Mouse (Mus musculus) neural tube, embryonic 10.5 days (tissue): ENCODE measurements around the gene Cog1.

Source experiments
- DNase-seq: peaks from one replicate; pipeline ENCODE4 v3.0.0-alpha.2; 2017; ENCODE audit warnings: low spot score; ENCODE audit errors: extremely low spot score

Cog1 gene

GRCm38 (mm10) chr11:113648690-113649352 lies at the start of gene Cog1:
Gene Cog1, plus strand, starts transcription at chr11:113649169.
- DNase-seq, result no peak

GRCm38 (mm10) chr11:113600526-113601245 lies 48.3 kb upstream of the Cog1 start:
- DNase-seq, result no peak

GRCm38 (mm10) chr11:113601616-113602343 lies 47.2 kb upstream of the Cog1 start:
- no peak for DNase-seq

- no peak for DNase-seq
Observed at GRCm38 (mm10) chr11:113607556-113607955, 41.4 kb upstream of the Cog1 start.

GRCm38 (mm10) chr11:113609581-113609980 lies 39.4 kb upstream of the Cog1 start:
- DNase-seq, result no peak

GRCm38 (mm10) chr11:113610266-113610665 lies 38.7 kb upstream of the Cog1 start:
- DNase-seq, result no peak

- no peak for DNase-seq
Observed at GRCm38 (mm10) chr11:113611112-113611646, 37.8 kb upstream of the Cog1 start.

GRCm38 (mm10) chr11:113611664-113612611 lies 37.0 kb upstream of the Cog1 start:
- peak; percentile 80 for DNase-seq

GRCm38 (mm10) chr11:113614476-113614875 lies 34.5 kb upstream of the Cog1 start:
- no peak for DNase-seq

GRCm38 (mm10) chr11:113617132-113617911 lies 31.6 kb upstream of the Cog1 start:
- DNase-seq, result peak; percentile 71

GRCm38 (mm10) chr11:113618303-113618671 lies 30.7 kb upstream of the Cog1 start:
- DNase-seq, result no peak

GRCm38 (mm10) chr11:113618672-113619419 lies 30.1 kb upstream of the Cog1 start, which contains the start of gene Sstr2:
Gene Sstr2, plus strand, starts transcription at chr11:113619342.
- peak; percentile 80 for DNase-seq

- no peak for DNase-seq
Observed at GRCm38 (mm10) chr11:113619420-113620080, 29.4 kb upstream of the Cog1 start.

GRCm38 (mm10) chr11:113621001-113621400 lies 28.0 kb upstream of the Cog1 start:
- no peak for DNase-seq

- DNase-seq, result no peak
Observed at GRCm38 (mm10) chr11:113622028-113622427, 26.9 kb upstream of the Cog1 start.

- DNase-seq, result no peak
Observed at GRCm38 (mm10) chr11:113625437-113625836, 23.5 kb upstream of the Cog1 start.

GRCm38 (mm10) chr11:113627785-113628184 lies 21.2 kb upstream of the Cog1 start:
- DNase-seq, result no peak

GRCm38 (mm10) chr11:113630642-113631041 lies 18.3 kb upstream of the Cog1 start:
- DNase-seq, result no peak

- no peak for DNase-seq
Observed at GRCm38 (mm10) chr11:113631302-113631701, 17.7 kb upstream of the Cog1 start.
